Mouse (Mus musculus) neural tube, embryonic 13.5 days (tissue): ENCODE results near the gene Gm9195. TPM values are rescaled to one million over a fixed set of nuclear protein-coding genes. Genes with fewer than 3 reads are reported as not detected.

Experiments used
- ATAC-seq: fragments of 200-750 bp; cut with Nextera tagmentation; 2 replicates; pipeline ENCODE4 v1.8.0; 2017; ENCODE audit warnings: low read depth, mild to moderate bottlenecking, moderate TSS enrichment, moderate library complexity
- H3K27ac ChIP-seq: fragments of 300-500 bp; sonication (generic); replicated peaks from 2 replicates; pipeline ENCODE4 v1.5.1; 2015; ENCODE audit warnings: moderate library complexity, mild to moderate bottlenecking, inconsistent platforms
- H3K27me3 ChIP-seq: fragments of 300-500 bp; sonication (generic); 2 replicates; pipeline ENCODE4 v1.6.1; 2015; ENCODE audit warnings: mild to moderate bottlenecking, inconsistent platforms
- H3K36me3 ChIP-seq: fragments of 300-500 bp; sonication (generic); 2 replicates; pipeline ENCODE4 v1.6.1; 2015; ENCODE audit warnings: mild to moderate bottlenecking, inconsistent platforms
- H3K4me1 ChIP-seq: fragments of 300-500 bp; sonication (generic); replicated peaks from 2 replicates; pipeline ENCODE4 v1.6.1; 2015; ENCODE audit warnings: inconsistent platforms
- H3K4me2 ChIP-seq: fragments of 300-500 bp; sonication (generic); 2 replicates; pipeline ENCODE4 v1.6.1; 2015; ENCODE audit warnings: inconsistent platforms, mild to moderate bottlenecking, moderate library complexity
- H3K4me3 ChIP-seq: fragments of 300-500 bp; sonication (generic); 2 replicates; pipeline ENCODE4 v1.5.1; 2015; ENCODE audit warnings: mild to moderate bottlenecking, inconsistent platforms
- H3K9ac ChIP-seq: fragments of 300-500 bp; sonication (generic); 2 replicates; pipeline ENCODE4 v1.6.1; 2015; ENCODE audit warnings: moderate library complexity, mild to moderate bottlenecking, inconsistent platforms
- H3K9me3 ChIP-seq: fragments of 300-500 bp; sonication (generic); 2 replicates; pipeline ENCODE4 v1.6.1; 2016; ENCODE audit warnings: inconsistent platforms
- WGBS: fragments of 180-500 bp; shearing (Covaris S2); methylation state at CpG from one replicate; pipeline ENCODE4 v1.1.7; 2015; 5-methylcytosine and 5-hydroxymethylcytosine counted together
- polyA plus RNA-seq: library from polyadenylated mRNA; unstranded; fragments of >200 nt; fragmentation: Nextera tagmentation; extraction: Ambion mirVana; gene quantifications from 2 replicates; pipeline ENCODE4 v1.2.1, GENCODE M21; 2015

Gm9195 gene
- polyA plus RNA-seq, 1 experiment from 2014 or later: not detected

GRCm38 (mm10) chr14:72503241-72503640 lies 11.6 kb upstream of the Gm9195 start:
- H3K9me3 ChIP-seq: no peaks in the 10 kb centered on the region
- H3K27ac ChIP-seq: no peak overlapping the region
- 55% methylated on average over 6 of the region's 6 CpGs for WGBS
- no peak for ATAC-seq
- H3K9ac ChIP-seq: no peak overlapping the region
- H3K4me2 ChIP-seq: no peak overlapping the region
- H3K4me1 ChIP-seq: peaks cover 10% of the 10 kb centered on the region
- H3K36me3 ChIP-seq: no peaks in the 10 kb centered on the region
- no peak overlapping the region for H3K4me3 ChIP-seq
- no peaks in the 10 kb centered on the region; the same call in 1 of the 2 replicates for H3K27me3 ChIP-seq

GRCm38 (mm10) chr14:72493775-72494174 lies 2.1 kb upstream of the Gm9195 start:
- H3K4me1 ChIP-seq: no peaks in the 10 kb centered on the region
- no peak for ATAC-seq
- no peaks in the 10 kb centered on the region for H3K36me3 ChIP-seq
- H3K27me3 ChIP-seq: no peaks in the 10 kb centered on the region
- H3K4me3 ChIP-seq: no peak overlapping the region
- no peak overlapping the region for H3K27ac ChIP-seq
- no peak overlapping the region for H3K4me2 ChIP-seq
- no peaks in the 10 kb centered on the region for H3K9me3 ChIP-seq
- H3K9ac ChIP-seq: no peak overlapping the region
- WGBS: 68% methylated on average over 1 of the region's 1 CpGs

GRCm38 (mm10) chr14:72490367-72490766 lies 1.3 kb downstream of the Gm9195 start:
- H3K9ac ChIP-seq: no peak overlapping the region
- H3K27me3 ChIP-seq: no peaks in the 10 kb centered on the region
- H3K27ac ChIP-seq: no peak overlapping the region
- H3K4me2 ChIP-seq: no peak overlapping the region
- H3K4me1 ChIP-seq: no peaks in the 10 kb centered on the region
- no peak for ATAC-seq
- no peaks in the 10 kb centered on the region for H3K36me3 ChIP-seq
- 96% methylated on average over 3 of the region's 3 CpGs for WGBS
- H3K4me3 ChIP-seq: no peak overlapping the region
- H3K9me3 ChIP-seq: no peaks in the 10 kb centered on the region

- Histone ChIP-seq H3K27ac (no peak overlapping the region), H3K9me3 (no peaks in the 10 kb centered on the region), H3K4me1 (no peaks in the 10 kb centered on the region), H3K9ac (no peak overlapping the region), H3K4me3 (no peak overlapping the region), H3K27me3 (no peaks in the 10 kb centered on the region), H3K4me2 (no peak overlapping the region), H3K36me3 (no peaks in the 10 kb centered on the region)
- no peak for ATAC-seq
- 83% methylated on average over 1 of the region's 1 CpGs for WGBS
Measured at GRCm38 (mm10) chr14:72474501-72474900, 17.1 kb downstream of the Gm9195 start.

- Histone ChIP-seq H3K4me3 (no peak overlapping the region), H3K27ac (no peak overlapping the region), H3K27me3 (no peaks in the 10 kb centered on the region), H3K9me3 (no peaks in the 10 kb centered on the region), H3K36me3 (no peaks in the 10 kb centered on the region), H3K4me1 (no peaks in the 10 kb centered on the region), H3K4me2 (no peak overlapping the region), H3K9ac (no peak overlapping the region)
- WGBS: 78% methylated on average over 4 of the region's 4 CpGs
- no peak for ATAC-seq
Measured at GRCm38 (mm10) chr14:72468429-72468828, 23.2 kb downstream of the Gm9195 start.

- H3K27ac ChIP-seq: no peak overlapping the region
- no peaks in the 10 kb centered on the region for H3K9me3 ChIP-seq
- H3K4me3 ChIP-seq: no peak overlapping the region
- H3K36me3 ChIP-seq: no peaks in the 10 kb centered on the region
- no peaks in the 10 kb centered on the region for H3K27me3 ChIP-seq
- H3K9ac ChIP-seq: no peak overlapping the region
- H3K4me1 ChIP-seq: no peaks in the 10 kb centered on the region
- no peak overlapping the region for H3K4me2 ChIP-seq
- WGBS: 89% methylated on average over 3 of the region's 3 CpGs
- ATAC-seq: no peak
Measured at GRCm38 (mm10) chr14:72466384-72466783, 25.3 kb downstream of the Gm9195 start.

- H3K27ac ChIP-seq: no peak overlapping the region
- no peaks in the 10 kb centered on the region for H3K4me1 ChIP-seq
- no peak overlapping the region for H3K4me3 ChIP-seq
- H3K9ac ChIP-seq: no peak overlapping the region
- H3K27me3 ChIP-seq: no peaks in the 10 kb centered on the region
- 87% methylated on average over 1 of the region's 1 CpGs for WGBS
- H3K4me2 ChIP-seq: no peak overlapping the region
- ATAC-seq: no peak
- H3K36me3 ChIP-seq: no peaks in the 10 kb centered on the region
- H3K9me3 ChIP-seq: no peaks in the 10 kb centered on the region
Measured at GRCm38 (mm10) chr14:72461591-72461990, 30.0 kb downstream of the Gm9195 start.

- no peaks in the 10 kb centered on the region for H3K4me1 ChIP-seq
- H3K4me3 ChIP-seq: no peak overlapping the region
- 84% methylated on average over 2 of the region's 2 CpGs for WGBS
- no peaks in the 10 kb centered on the region for H3K9me3 ChIP-seq
- no peak overlapping the region for H3K4me2 ChIP-seq
- no peaks in the 10 kb centered on the region for H3K36me3 ChIP-seq
- no peaks in the 10 kb centered on the region for H3K27me3 ChIP-seq
- H3K9ac ChIP-seq: no peak overlapping the region
- H3K27ac ChIP-seq: no peak overlapping the region
- ATAC-seq: no peak
Measured at GRCm38 (mm10) chr14:72460291-72460690, 31.3 kb downstream of the Gm9195 start.

GRCm38 (mm10) chr14:72458930-72459329 lies 32.7 kb downstream of the Gm9195 start:
- H3K4me3 ChIP-seq: no peak overlapping the region
- H3K9me3 ChIP-seq: no peaks in the 10 kb centered on the region
- no peaks in the 10 kb centered on the region for H3K4me1 ChIP-seq
- H3K27me3 ChIP-seq: no peaks in the 10 kb centered on the region
- ATAC-seq: no peak
- 94% methylated on average over 1 of the region's 1 CpGs for WGBS
- no peak overlapping the region for H3K27ac ChIP-seq
- H3K9ac ChIP-seq: no peak overlapping the region
- no peak overlapping the region for H3K4me2 ChIP-seq
- no peaks in the 10 kb centered on the region for H3K36me3 ChIP-seq

- H3K9ac ChIP-seq: no peak overlapping the region
- H3K27ac ChIP-seq: no peak overlapping the region
- H3K9me3 ChIP-seq: no peaks in the 10 kb centered on the region
- H3K27me3 ChIP-seq: no peaks in the 10 kb centered on the region
- no peaks in the 10 kb centered on the region for H3K36me3 ChIP-seq
- no peaks in the 10 kb centered on the region for H3K4me1 ChIP-seq
- no peak overlapping the region for H3K4me2 ChIP-seq
- WGBS: 63% methylated on average over 9 of the region's 9 CpGs
- 0 out of 2 replicates have a peak, but pooled peaks have one; percentile 27 for ATAC-seq
- no peak overlapping the region for H3K4me3 ChIP-seq
Measured at GRCm38 (mm10) chr14:72447141-72448091, 44.2 kb downstream of the Gm9195 start.

- no peak overlapping the region for H3K4me3 ChIP-seq
- no peaks in the 10 kb centered on the region for H3K4me1 ChIP-seq
- H3K27ac ChIP-seq: no peak overlapping the region
- no peaks in the 10 kb centered on the region for H3K9me3 ChIP-seq
- H3K27me3 ChIP-seq: no peaks in the 10 kb centered on the region
- no peak overlapping the region for H3K9ac ChIP-seq
- no peaks in the 10 kb centered on the region for H3K36me3 ChIP-seq
- ATAC-seq: no peak
- no peak overlapping the region for H3K4me2 ChIP-seq
- 90% methylated on average over 11 of the region's 11 CpGs for WGBS
Measured at GRCm38 (mm10) chr14:72442936-72443335, 48.7 kb downstream of the Gm9195 start.

- Histone ChIP-seq H3K27me3 (no peaks in the 10 kb centered on the region), H3K9me3 (no peaks in the 10 kb centered on the region), H3K4me3 (no peak overlapping the region), H3K27ac (no peak overlapping the region), H3K9ac (no peak overlapping the region), H3K4me2 (no peak overlapping the region), H3K36me3 (no peaks in the 10 kb centered on the region), H3K4me1 (no peaks in the 10 kb centered on the region)
- ATAC-seq: no peak
- 86% methylated on average over 7 of the region's 7 CpGs for WGBS
Measured at GRCm38 (mm10) chr14:72440929-72441328, 50.7 kb downstream of the Gm9195 start.

- no peak overlapping the region for H3K4me3 ChIP-seq
- no peak overlapping the region for H3K9ac ChIP-seq
- no peaks in the 10 kb centered on the region for H3K36me3 ChIP-seq
- no peak for ATAC-seq
- H3K27ac ChIP-seq: no peak overlapping the region
- WGBS: 92% methylated on average over 6 of the region's 6 CpGs
- no peaks in the 10 kb centered on the region for H3K27me3 ChIP-seq
- no peak overlapping the region for H3K4me2 ChIP-seq
- no peaks in the 10 kb centered on the region for H3K9me3 ChIP-seq
- H3K4me1 ChIP-seq: no peaks in the 10 kb centered on the region
Measured at GRCm38 (mm10) chr14:72440436-72440835, 51.2 kb downstream of the Gm9195 start.
